Mouse (Mus musculus): Measurements from ENCODE around the gene C1qb. TPM values are rescaled to one million over a fixed set of nuclear protein-coding genes. Genes with fewer than 3 reads are reported as not detected.
A peak's percentile ranks its signal among the peaks of the same experiment; 100 is the strongest.

C1qb gene
- total and polyA plus RNA-seq, 2 experiments from 2014 or later = 37.2 to 64.1 TPM

DNA sequence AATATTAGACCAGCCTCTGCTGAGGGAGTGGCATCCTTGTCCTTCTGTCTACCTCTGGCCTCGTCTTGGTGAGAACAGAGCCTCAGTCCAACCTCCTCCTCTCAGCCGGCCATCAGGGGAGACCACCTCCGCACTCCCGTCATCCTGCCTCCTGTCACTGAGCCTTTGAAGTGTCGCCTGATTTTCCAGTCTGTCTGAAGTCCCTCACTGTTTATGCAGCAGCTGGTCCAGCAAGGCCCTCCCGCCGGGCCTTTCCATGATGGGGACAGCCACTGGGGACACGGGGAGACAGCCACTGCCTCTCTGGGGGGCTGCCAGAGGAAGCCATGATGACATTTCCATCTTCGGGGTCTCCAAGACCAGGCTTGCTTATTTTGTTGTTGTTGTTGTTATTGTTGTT lies 26.9 kb upstream of the C1qb start:
- H3K4me2 ChIP-seq (ENCODE audit: low read depth, low read length) = no peak overlapping the region
- WGBS = 19% methylated on average over 9 of the region's 9 CpGs
- H3K27me3 ChIP-seq (ENCODE audit: control insufficient read depth, insufficient read depth, low read length) = peaks cover 45% of the 10 kb centered on the region
- H3K9ac ChIP-seq (replicated peaks; ENCODE audit: low read depth, low read length) = no peak overlapping the region
- ATAC-seq (ENCODE audit: insufficient read depth, low read depth) = no peak
- TF ChIP-seq CTCF (IDR thresholded peaks at IDR 0.05; ENCODE audit: low read depth) (no peak), EP300 (IDR thresholded peaks at IDR 0.05; ENCODE audit: low read depth) (no peak)
- no peak overlapping the region for H3K27ac ChIP-seq (ENCODE audit: low read depth)
- no peaks in the 10 kb centered on the region for H3K36me3 ChIP-seq (replicated peaks; ENCODE audit: control insufficient read depth, insufficient read depth, low read length)
- H3K4me1 ChIP-seq (ENCODE audit: control insufficient read depth, insufficient read depth) = no peaks in the 10 kb centered on the region
- H3K4me3 ChIP-seq (ENCODE audit: low read depth, low read length) = no peak overlapping the region
- H3K9me3 ChIP-seq (replicated peaks; ENCODE audit: control insufficient read depth, low read length) = no peaks in the 10 kb centered on the region
- DNase-seq (ENCODE audit: low spot score) = no peak

DNA sequence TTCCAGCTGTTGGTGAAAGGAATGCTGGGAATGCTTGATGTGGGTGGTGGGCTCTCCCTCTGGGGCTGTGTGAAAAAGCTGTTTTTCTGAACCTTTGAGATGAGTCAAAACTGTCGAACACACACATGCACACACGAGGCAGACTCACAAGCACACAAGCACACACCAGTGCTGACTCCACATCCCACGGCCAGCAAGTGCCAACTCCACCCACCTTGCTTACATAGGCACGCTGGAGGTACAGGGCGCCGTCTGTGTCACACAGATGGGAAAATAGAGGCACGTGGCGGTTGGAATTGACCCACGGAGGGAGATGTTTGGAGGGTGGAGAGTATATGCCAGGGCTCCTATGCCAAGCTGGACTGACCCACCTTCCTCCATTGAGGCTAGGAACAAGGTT lies 25.8 kb upstream of the C1qb start:
- Histone ChIP-seq H3K4me2 (ENCODE audit: low read depth, low read length) (no peak overlapping the region), H3K36me3 (replicated peaks; ENCODE audit: control insufficient read depth, insufficient read depth, low read length) (no peaks in the 10 kb centered on the region), H3K27me3 (ENCODE audit: control insufficient read depth, insufficient read depth, low read length) (peaks cover 45% of the 10 kb centered on the region), H3K4me1 (ENCODE audit: control insufficient read depth, insufficient read depth) (no peaks in the 10 kb centered on the region), H3K9me3 (replicated peaks; ENCODE audit: control insufficient read depth, low read length) (no peaks in the 10 kb centered on the region), H3K27ac (ENCODE audit: low read depth) (no peak overlapping the region), H3K9ac (replicated peaks; ENCODE audit: low read depth, low read length) (no peak overlapping the region), H3K4me3 (ENCODE audit: low read depth, low read length) (no peak overlapping the region)
- ATAC-seq (ENCODE audit: insufficient read depth, low read depth) (no peak), DNase-seq (ENCODE audit: low spot score) (no peak)
- 44% methylated on average over 9 of the region's 9 CpGs for WGBS
- TF ChIP-seq EP300 (IDR thresholded peaks at IDR 0.05; ENCODE audit: low read depth) (no peak), CTCF (IDR thresholded peaks at IDR 0.05; ENCODE audit: low read depth) (no peak)

DNA sequence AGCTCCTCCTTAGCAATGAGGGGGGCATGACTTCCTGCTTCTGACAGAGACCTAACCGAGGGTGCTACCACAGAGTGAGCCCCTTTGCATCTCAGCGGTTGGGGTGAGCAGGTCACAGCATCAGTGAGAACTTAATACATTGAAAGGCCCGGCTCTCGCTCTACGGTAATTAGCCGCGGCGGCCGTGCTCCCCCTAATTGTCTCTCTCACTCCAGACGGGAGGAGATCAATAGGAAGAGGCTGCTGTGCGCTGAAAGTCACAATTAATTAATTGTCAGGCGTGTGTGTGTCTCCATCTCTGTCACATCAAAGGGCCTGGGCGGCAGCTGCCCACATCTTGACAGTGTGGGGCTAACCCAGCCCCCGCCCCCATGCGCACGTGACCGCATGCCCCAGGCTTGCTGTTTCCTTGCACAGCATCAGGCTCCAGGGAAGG lies 25.2 kb upstream of the C1qb start:
- Histone ChIP-seq H3K36me3 (replicated peaks; ENCODE audit: control insufficient read depth, insufficient read depth, low read length) (no peaks in the 10 kb centered on the region), H3K4me1 (ENCODE audit: control insufficient read depth, insufficient read depth) (no peaks in the 10 kb centered on the region), H3K9me3 (replicated peaks; ENCODE audit: control insufficient read depth, low read length) (no peaks in the 10 kb centered on the region), H3K9ac (replicated peaks; ENCODE audit: low read depth, low read length) (no peak overlapping the region), H3K27me3 (ENCODE audit: control insufficient read depth, insufficient read depth, low read length) (peaks cover 51% of the 10 kb centered on the region), H3K4me3 (ENCODE audit: low read depth, low read length) (no peak overlapping the region), H3K27ac (ENCODE audit: low read depth) (no peak overlapping the region), H3K4me2 (ENCODE audit: low read depth, low read length) (no peak overlapping the region)
- ATAC-seq (ENCODE audit: insufficient read depth, low read depth) = no peak
- TF ChIP-seq EP300 (IDR thresholded peaks at IDR 0.05; ENCODE audit: low read depth) (no peak), CTCF (IDR thresholded peaks at IDR 0.05; ENCODE audit: low read depth) (no peak)
- DNase-seq (ENCODE audit: low spot score) = no peak
- 11% methylated on average over 17 of the region's 17 CpGs for WGBS

DNA sequence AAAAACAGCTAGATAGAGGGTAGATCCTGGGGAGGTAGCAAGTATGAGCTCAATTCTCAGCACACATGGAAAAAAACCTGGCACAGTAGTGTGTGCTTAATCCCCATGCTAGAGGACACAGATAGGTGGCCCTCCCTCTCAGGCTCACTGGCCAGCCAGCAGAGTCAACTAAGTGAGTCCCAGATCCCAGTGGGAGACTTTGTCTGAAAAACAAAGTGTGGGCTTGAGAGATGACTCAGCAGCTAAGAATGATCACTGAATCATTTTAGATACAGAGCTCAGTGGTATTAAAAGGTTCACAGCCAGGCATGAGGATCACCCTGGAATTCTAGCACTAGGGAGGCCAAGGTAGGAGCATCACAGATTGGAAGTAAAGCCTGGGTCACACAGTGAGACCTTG lies 21.8 kb upstream of the C1qb start:
- no peak for DNase-seq (ENCODE audit: low spot score)
- no peaks in the 10 kb centered on the region for H3K36me3 ChIP-seq (replicated peaks; ENCODE audit: control insufficient read depth, insufficient read depth, low read length)
- H3K4me2 ChIP-seq (ENCODE audit: low read depth, low read length) = no peak overlapping the region
- no peak for TF ChIP-seq CTCF (IDR thresholded peaks at IDR 0.05; ENCODE audit: low read depth)
- TF ChIP-seq EP300 (IDR thresholded peaks at IDR 0.05; ENCODE audit: low read depth) = no peak
- no peak for ATAC-seq (ENCODE audit: insufficient read depth, low read depth)
- peaks cover 70% of the 10 kb centered on the region for H3K27me3 ChIP-seq (ENCODE audit: control insufficient read depth, insufficient read depth, low read length)
- no peaks in the 10 kb centered on the region for H3K4me1 ChIP-seq (ENCODE audit: control insufficient read depth, insufficient read depth)
- H3K9ac ChIP-seq (replicated peaks; ENCODE audit: low read depth, low read length) = no peak overlapping the region
- H3K9me3 ChIP-seq (replicated peaks; ENCODE audit: control insufficient read depth, low read length) = no peaks in the 10 kb centered on the region
- H3K27ac ChIP-seq (ENCODE audit: low read depth) = no peak overlapping the region
- H3K4me3 ChIP-seq (ENCODE audit: low read depth, low read length) = no peak overlapping the region

DNA sequence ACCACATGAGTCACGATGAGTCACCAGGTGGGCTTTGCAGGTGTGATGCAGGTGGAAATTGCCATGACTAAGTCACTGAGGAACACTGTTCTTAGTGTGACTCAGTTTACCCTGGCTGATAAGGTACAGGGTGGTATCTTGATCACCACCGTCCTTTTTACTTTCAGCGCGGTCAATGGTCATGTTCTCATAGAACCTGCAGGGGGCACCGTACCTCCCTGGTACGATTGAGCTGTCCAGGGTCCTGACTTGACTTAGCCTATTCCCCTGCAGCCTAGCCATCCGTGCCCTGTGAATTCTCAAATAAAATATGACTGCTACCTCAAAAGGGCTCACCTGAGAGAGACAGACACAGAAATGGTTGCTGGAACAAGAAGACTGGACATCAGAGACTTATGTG lies 21.0 kb upstream of the C1qb start:
- DNase-seq (ENCODE audit: low spot score) (peak; percentile 80), ATAC-seq (ENCODE audit: insufficient read depth, low read depth) (no peak)
- Histone ChIP-seq H3K27me3 (ENCODE audit: control insufficient read depth, insufficient read depth, low read length) (peaks cover 66% of the 10 kb centered on the region), H3K9ac (replicated peaks; ENCODE audit: low read depth, low read length) (no peak overlapping the region), H3K4me1 (ENCODE audit: control insufficient read depth, insufficient read depth) (no peaks in the 10 kb centered on the region), H3K4me2 (ENCODE audit: low read depth, low read length) (no peak overlapping the region), H3K4me3 (ENCODE audit: low read depth, low read length) (no peak overlapping the region), H3K36me3 (replicated peaks; ENCODE audit: control insufficient read depth, insufficient read depth, low read length) (no peaks in the 10 kb centered on the region), H3K9me3 (replicated peaks; ENCODE audit: control insufficient read depth, low read length) (no peaks in the 10 kb centered on the region), H3K27ac (ENCODE audit: low read depth) (no peak overlapping the region)
- 12% methylated on average over 7 of the region's 7 CpGs for WGBS
- peak; percentile 83 for TF ChIP-seq CTCF (IDR thresholded peaks at IDR 0.05; ENCODE audit: low read depth)
- TF ChIP-seq EP300 (IDR thresholded peaks at IDR 0.05; ENCODE audit: low read depth) = no peak

DNA sequence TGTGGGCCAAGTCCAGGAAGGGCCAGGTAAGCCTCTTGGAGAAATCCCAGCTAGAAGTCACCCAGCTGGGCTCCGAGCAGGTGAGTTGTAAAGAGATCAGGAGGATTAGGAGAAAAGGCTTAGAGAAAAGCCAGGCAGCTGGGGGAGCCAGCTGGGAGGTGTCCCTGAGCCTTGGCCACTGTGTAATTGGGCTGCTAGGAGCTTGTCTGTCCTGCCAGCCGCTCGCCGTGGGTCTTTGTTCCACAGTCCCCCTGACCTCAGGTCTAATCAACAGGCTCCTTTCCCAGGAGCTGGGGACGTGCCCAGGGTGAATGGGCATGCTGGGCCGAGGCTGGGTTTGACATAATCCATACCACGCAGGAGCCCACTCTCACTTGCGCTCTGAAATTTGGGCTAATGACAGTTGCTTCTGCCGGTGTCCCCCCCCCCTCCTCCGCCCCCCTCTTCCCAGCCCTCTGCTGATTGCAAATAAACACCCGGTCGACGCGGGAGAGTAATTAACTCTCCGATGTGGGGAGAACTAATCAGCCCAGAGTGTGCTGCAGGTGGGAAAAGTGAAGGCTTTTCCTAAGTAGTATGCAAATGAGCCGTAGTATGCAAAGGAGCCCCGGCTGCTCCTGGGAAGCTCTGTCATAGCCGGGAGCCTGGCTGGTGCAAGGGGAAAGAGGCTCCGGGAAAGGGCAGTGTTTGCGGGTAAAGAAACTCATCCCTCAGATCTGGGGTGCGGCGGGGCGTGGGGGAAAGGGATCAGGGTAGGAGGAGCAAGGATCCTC lies 19.0 kb upstream of the C1qb start:
- DNase-seq (ENCODE audit: low spot score) = no peak
- Histone ChIP-seq H3K4me2 (ENCODE audit: low read depth, low read length) (no peak overlapping the region), H3K27me3 (ENCODE audit: control insufficient read depth, insufficient read depth, low read length) (peaks cover 49% of the 10 kb centered on the region), H3K9ac (replicated peaks; ENCODE audit: low read depth, low read length) (no peak overlapping the region), H3K9me3 (replicated peaks; ENCODE audit: control insufficient read depth, low read length) (no peaks in the 10 kb centered on the region), H3K36me3 (replicated peaks; ENCODE audit: control insufficient read depth, insufficient read depth, low read length) (no peaks in the 10 kb centered on the region), H3K4me1 (ENCODE audit: control insufficient read depth, insufficient read depth) (no peaks in the 10 kb centered on the region), H3K27ac (ENCODE audit: low read depth) (no peak overlapping the region), H3K4me3 (ENCODE audit: low read depth, low read length) (no peak overlapping the region)
- WGBS = 1% methylated on average over 23 of the region's 23 CpGs
- no peak for ATAC-seq (ENCODE audit: insufficient read depth, low read depth)
- TF ChIP-seq CTCF (IDR thresholded peaks at IDR 0.05; ENCODE audit: low read depth) (no peak), EP300 (IDR thresholded peaks at IDR 0.05; ENCODE audit: low read depth) (no peak)

All from heart, postnatal 0 days (tissue).